Mouse (Mus musculus) right cerebral cortex, postnatal 36 days (tissue): ENCODE data around the gene Olfr1274-ps.
"Not testable (repeated sequence)": the region's sequence is repeated elsewhere in the genome, so short reads cannot be mapped to it uniquely, and the experiment has no call there.

Source experiments
- DNase-seq, 2 experiments: peaks; one replicate each; pipeline ENCODE4 v3.0.0; 2022; ENCODE audit warnings: low spot score in 2 of 2, mixed read lengths in 1 of 2

The Olfr1274-ps gene

DNA sequence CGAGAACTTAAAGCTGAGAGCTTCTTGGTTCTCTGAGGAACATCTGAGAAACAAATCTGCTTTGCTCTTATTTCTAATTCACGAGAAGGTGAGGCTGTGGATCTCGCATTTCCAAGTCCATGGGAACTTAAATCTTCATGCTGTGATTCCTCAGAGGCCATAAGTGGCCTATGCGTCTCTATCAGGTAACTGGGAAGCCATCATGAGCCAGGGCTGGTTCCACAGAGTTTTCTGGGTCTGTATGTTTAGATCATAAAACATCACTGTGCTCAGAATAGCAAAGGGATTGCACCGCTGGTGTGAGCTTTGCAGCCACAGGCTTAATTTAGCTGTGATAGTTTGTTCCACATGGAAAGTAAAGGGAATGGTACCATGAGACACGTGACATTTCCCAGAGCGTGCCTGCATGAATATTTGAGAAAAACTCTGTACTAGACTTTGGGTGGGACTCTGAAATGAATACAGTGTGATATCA lies at the start of gene Olfr1274-ps:
Olfr1274-ps (plus strand) TSS at position 51 of the 475 bp plus-strand sequence.
- not testable (repeated sequence) for DNase-seq

DNA sequence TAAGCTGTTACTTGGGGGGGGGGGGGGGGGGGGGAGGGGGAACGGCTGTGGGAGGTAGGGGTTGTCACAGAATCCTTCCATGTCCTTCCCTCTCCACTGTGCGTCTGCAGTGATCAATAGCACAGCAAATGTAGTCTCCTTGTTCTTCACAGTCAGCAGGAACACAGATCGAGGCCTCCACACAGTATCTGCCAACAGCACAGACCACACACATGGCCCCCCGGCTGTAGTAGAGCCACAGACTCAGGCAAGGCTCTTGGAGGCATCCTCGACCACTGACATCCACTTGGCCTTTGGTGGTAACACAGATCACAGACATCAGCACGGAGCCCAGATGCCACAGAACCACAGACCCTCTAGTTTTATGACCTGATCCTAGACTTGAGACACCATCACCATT lies 47.4 kb upstream of the Olfr1274-ps start:
- not testable (repeated sequence) for DNase-seq

DNA sequence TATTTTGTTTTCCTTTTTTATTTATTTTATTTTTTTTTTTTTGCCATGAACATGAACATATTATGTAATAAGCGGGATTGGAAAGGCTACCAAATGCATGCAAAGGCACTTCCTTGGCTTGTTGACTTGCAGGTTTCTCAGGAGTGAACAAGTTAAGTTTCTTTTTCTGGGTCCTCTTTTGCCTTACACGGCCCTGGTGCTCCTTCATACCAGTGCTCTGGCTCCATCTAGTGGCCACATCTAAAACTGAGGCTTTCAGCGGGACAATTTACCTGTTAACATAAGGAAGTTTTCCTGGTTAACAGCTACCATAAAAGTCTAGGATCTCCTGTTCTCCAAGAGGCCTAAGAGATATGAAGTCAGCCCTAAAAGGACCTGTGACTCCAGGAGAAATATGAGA lies 46.9 kb upstream of the Olfr1274-ps start:
- not testable (repeated sequence) for DNase-seq

DNA sequence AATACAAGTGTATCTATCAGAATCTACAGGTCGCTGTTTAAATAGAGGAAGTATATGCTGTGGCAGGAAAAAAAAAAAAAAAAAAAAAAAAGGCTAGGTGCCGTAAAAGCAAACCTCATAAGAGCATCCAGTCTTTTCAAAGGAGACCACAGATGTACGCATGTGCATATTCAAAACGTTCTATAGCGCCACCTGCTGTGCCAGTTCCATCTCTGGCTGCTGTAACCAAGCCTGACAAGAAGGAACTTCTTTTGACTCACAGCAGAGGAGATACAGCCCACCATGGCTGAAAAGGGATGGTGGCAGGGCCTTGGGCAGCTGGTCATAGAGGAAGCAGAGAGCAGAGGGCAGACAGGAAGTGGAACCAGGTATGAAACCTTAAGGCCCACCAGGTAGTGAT lies 39.3 kb upstream of the Olfr1274-ps start:
- not testable (repeated sequence) for DNase-seq

DNA sequence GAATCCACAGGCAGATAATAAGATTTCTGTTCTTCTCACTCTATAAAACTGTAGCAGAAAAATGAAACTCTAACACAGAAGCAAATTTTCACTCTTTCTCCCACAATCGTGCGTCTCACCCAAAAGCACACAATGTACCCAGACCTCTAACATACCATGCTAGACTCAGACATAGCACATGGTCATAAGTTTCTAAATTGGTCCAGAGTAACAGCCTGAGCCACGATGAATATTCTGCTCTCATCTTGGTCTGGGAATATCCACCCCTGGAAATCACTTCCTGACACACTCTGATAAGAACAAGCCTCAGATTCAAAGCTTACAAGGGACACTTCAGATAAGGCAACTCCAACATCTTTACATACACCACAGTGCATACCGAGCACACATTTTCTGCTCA lies 38.3 kb upstream of the Olfr1274-ps start:
- not testable (repeated sequence) for DNase-seq

DNA sequence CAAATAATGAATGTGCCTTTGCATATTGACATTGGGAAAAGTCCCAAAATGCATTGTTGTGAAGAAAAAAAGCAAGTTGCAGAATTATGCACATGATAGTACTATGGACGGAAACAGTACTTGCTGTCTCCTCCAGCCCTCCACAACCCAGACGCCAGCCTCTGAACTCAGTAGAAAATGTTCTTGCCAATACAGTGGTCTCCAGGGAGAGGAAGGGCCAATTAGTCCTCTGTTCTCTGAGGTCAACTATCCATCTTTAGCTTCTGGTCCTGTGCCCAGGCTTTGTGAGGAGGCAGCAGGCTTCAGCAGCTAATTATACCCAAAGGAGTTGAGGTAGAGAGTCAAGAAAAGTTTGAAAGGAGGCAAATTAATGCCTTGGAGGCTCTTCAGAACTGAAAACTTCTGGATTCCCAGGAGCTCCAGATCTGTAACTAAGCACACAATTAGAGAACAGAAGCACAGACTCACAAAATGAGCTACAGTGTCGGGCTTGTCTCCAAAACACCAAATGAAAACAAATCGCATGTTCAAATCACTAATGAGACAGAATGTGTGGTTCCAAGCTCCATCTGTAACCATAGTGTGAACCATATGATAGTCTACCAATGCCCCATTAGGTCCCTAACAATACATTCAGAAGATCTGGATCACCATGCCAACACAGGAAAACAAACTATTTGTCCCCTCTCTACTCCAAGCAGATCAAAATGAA lies 15.8 kb downstream of the Olfr1274-ps start:
- DNase-seq = not testable (repeated sequence)

DNA sequence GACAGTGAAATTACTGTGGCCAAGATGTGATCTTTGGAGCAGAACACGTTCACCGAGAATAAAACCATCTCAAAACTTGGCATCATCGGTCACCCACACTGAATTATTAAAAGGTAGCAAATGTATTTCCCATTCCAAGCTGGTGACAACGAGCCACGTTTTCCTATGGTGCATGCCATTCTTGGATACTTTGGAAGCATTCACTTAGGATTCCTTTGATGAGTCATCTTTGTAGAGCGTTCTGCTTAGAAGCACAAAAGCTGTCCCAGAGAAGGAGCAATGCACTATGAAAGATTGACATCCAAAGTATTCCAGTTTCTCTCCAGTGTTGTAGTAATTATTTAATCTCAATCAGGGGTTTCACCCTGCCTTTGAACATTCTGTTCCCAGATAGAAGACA lies 23.8 kb downstream of the Olfr1274-ps start:
- not testable (repeated sequence) for DNase-seq

DNA sequence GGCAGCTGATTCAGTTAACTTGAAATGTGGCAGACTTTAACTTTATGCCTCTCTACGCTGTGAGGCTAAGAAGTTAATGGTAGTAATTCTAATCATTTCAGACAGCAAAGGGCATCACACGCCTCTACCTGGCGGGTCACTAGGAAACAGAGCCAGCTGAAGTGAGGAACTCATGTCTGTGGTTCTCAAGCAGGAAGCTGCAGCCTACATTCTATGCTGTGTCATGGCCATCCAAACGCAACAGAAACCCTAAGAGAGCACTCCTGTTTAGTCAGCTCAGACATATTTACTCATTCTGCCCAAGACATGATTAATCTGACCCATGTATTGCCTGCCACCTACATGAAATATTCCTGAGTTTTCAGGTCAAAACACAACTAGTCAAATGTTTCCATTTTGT lies 26.5 kb downstream of the Olfr1274-ps start:
- not testable (repeated sequence) for DNase-seq

DNA sequence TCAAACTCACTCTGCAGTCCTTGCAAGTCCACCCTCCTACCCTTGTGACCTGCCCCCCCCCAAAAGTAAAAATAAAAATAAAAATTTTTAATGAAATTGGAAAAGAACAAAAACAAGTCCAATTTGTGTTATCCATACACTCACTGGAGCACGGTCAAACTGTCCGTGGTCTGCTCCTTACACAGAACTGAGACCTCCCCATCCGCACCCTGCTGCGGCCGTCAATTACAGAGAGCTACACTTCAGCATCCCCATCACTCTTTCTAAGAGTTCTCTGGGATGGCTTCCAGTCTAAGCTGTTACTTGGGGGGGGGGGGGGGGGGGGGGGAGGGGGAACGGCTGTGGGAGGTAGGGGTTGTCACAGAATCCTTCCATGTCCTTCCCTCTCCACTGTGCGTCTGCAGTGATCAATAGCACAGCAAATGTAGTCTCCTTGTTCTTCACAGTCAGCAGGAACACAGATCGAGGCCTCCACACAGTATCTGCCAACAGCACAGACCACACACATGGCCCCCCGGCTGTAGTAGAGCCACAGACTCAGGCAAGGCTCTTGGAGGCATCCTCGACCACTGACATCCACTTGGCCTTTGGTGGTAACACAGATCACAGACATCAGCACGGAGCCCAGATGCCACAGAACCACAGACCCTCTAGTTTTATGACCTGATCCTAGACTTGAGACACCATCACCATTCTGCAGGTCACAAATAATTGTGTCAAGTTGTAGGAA lies 30.7 kb downstream of the Olfr1274-ps start:
- DNase-seq = not testable (repeated sequence)

DNA sequence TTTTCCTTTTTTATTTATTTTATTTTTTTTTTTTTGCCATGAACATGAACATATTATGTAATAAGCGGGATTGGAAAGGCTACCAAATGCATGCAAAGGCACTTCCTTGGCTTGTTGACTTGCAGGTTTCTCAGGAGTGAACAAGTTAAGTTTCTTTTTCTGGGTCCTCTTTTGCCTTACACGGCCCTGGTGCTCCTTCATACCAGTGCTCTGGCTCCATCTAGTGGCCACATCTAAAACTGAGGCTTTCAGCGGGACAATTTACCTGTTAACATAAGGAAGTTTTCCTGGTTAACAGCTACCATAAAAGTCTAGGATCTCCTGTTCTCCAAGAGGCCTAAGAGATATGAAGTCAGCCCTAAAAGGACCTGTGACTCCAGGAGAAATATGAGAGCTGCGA lies 31.3 kb downstream of the Olfr1274-ps start:
- not testable (repeated sequence) for DNase-seq

DNA sequence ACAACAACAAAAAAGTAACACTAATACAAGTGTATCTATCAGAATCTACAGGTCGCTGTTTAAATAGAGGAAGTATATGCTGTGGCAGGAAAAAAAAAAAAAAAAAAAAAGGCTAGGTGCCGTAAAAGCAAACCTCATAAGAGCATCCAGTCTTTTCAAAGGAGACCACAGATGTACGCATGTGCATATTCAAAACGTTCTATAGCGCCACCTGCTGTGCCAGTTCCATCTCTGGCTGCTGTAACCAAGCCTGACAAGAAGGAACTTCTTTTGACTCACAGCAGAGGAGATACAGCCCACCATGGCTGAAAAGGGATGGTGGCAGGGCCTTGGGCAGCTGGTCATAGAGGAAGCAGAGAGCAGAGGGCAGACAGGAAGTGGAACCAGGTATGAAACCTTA lies 39.0 kb downstream of the Olfr1274-ps start:
- not testable (repeated sequence) for DNase-seq

DNA sequence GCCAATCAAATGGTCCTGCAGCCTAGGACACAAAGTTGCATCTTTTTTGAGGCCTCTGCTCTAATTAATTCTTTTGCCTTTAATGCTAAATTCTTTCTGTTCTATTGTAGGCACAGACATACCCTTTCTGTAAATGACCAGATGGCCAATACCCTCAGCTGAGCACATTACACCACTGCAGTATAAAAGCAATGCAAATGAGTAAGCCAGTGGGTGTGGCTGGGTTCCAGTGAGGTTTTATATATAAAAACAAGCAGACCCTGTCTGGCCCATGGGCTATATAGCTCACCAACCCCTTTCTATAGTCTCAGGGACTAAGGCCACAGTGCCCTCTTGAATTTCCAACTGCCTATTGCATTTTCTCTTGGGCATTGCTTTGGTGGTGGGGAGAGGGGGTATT lies 41.7 kb downstream of the Olfr1274-ps start:
- DNase-seq = not testable (repeated sequence)

DNA sequence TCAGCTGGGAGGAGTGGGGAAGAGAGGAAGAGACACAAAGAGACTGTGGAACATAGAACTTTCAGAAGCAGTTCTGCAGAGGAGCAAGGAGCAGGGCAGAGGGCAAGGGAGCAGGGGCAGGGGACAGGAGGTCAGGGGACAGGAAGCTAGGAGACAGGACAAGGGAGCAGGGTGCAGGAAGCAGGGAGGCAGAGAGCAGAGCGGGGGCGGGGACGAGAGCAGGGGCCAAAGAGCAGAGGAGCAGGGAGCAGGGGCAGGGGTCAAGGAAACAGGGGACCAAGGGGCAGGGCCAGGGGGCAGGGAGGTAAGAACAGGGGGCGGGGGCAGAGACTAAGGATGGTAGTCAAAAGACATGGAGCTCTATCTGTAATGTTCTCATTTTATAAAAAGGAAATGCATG lies 43.3 kb downstream of the Olfr1274-ps start:
- DNase-seq = not testable (repeated sequence)

DNA sequence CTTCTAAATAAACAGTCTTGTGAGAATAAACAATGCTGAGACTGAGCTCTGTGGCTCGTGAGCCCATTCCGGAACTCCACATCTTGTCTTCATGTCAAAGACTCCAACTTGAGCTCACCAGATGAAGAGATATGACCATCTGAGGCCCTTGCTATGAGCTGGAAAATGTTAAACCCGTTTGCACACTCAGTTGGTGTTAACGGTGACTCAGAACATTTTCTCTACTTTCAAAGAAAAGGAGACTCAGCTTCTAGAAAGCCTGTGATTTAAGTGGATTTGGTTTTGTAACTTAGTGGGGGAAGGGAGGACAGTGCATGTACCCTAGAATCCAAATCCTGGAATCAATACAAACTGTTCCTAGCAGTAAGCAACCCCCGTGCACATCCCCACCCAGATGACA lies 45.3 kb downstream of the Olfr1274-ps start:
- no peak for DNase-seq

DNA sequence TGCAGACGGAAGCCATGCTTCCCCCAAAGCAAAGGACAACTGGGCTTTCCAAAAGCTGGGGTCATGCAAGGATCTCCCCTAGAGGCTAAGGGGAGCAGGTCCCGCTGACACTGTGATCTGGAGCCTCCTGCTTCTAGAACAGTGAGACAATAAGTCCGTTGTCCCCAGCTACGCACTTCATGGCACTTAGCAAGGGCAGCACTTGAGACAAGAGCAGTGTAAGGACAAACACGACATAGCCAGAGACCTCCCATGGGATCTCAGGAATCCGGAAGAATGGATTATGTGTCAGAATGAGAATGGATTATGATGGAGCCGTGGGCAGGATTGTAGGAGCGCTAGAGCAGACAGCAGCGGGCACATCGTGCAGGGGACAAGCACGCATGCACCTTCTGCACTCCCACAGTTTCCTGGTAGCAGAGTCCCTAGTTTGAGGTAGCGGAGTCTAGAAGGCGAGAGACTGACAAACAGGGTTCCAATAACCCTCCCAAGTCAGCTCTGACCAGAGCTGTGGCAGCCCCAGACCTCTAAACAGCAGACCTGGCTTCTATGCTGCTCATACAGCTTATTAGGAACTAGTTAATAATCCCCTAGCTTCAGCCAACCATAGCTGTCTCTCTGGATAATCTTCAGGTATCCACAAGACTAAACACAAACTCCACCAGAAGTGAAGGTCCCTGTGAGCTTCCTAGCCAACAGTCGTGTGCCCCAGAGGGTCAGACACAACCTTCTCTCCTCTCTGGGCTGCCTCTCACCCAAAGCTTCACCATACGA lies 50.7 kb downstream of the Olfr1274-ps start:
- DNase-seq = no peak

DNA sequence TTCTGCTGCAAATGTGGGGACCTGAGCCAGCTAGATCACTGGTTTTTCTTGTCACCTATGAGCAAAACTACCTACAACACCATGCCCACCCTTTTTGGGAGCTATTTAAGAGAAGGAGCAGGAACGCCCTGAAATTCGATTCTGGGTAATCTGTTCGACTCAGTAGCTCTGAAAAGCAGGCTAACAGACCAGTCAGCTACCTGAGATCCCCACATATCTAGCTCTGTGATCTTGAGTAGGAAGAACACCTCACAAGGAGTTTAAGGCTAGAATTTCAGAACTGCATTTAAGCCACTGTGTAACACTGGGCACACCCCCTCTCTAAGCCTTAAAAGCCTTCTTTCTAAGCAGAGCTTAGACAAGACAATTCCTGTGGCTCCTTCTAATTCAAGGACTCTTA lies 53.9 kb downstream of the Olfr1274-ps start:
- no peak for DNase-seq
